Mouse (Mus musculus): Measurements from ENCODE around the gene Tex44.

Gene Tex44

DNA sequence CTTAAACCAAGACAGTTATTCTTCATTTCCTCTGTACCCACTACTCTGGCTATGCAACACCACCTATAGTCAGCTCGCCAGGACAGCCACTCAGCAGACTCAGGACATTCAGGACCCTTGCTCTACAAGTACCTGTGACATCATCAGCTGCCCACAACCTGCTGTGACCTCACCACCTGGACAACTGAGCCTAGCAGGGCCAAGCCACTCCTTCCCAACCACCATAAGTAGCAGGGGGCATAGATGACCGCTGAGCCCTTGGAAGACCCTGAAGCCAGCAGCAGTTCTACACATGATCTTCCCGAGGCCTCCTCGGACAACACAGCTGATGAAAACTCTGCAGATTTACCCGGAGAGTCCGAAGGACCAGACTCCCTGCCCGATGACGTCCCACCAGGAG lies at the start of gene Tex44, which contains the start of gene Nmur1:
TSS of gene Tex44 (plus strand) at position 202 of the 400 bp plus-strand sequence.
TSS of gene Nmur1 (minus strand) at position 101 of the 400 bp plus-strand sequence.
- no peak for DNase-seq (ENCODE audit: low read depth, low spot score)

DNA sequence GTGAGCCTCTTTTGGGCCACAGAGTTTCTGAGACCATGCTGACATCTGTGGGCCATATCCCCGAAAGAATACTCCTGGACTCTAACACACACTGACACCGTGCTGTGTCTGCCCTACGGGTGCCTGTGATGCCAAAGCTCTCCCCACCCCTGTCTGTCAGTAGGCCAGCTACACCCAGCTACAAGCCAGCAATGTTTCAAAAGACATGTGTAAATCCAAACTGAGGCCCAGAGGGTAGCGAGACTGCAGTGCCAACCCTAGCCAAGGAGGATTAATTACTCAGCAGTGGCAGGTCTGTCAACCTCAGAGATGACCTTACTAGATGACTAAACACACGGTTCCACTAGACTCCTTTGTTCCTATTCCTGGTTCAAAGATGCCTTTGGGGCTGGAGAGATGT lies 49.8 kb upstream of the Tex44 start:
- DNase-seq (ENCODE audit: low read depth, low spot score), result no peak

GRCm38 (mm10) chr1:86378662-86379061 lies 47.5 kb upstream of the Tex44 start:
- no peak for DNase-seq (ENCODE audit: low read depth, low spot score)

DNA sequence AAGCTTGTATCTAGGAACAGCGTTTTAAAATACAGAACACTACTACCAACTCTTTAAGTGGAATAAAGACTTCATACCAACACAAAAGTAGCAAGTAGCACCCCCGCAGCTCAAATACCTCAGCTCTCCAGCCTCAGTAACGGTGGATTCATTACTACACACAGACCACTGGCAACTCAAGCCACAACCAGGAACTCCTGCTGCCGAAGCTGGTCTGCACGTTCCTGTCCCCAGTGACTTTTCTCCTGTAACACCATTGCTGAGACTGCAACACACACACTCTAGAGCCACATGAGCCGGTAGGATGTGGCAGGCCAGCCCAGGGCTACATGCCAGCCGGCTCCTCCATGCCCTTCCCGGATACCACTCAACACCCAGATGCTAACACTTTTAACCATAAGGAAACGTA lies 47.0 kb upstream of the Tex44 start:
- no peak for DNase-seq (ENCODE audit: low read depth, low spot score)

GRCm38 (mm10) chr1:86381027-86381426 lies 45.1 kb upstream of the Tex44 start:
- DNase-seq (ENCODE audit: low read depth, low spot score), result peak; percentile 60

DNA sequence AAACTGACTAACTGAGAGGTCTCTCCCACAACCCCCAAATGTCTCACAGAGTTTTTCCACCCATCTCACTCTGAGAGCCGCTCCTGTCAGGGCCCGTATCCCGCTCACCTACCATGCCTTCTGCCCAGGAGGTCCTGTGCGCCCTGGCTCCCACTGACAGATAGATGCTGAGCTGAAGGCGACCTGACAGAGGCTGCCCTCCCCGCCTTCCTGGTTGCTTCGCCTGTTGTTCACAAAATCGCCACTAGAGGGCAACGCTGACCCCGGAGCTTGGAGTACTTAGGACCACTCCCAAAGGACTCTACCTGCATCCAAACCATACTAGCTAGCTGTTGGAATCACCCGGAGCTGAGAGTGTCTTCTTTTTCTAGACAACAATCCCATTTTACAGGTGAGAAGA lies 36.9 kb upstream of the Tex44 start:
- peak; percentile 80 for DNase-seq (ENCODE audit: low read depth, low spot score)

DNA sequence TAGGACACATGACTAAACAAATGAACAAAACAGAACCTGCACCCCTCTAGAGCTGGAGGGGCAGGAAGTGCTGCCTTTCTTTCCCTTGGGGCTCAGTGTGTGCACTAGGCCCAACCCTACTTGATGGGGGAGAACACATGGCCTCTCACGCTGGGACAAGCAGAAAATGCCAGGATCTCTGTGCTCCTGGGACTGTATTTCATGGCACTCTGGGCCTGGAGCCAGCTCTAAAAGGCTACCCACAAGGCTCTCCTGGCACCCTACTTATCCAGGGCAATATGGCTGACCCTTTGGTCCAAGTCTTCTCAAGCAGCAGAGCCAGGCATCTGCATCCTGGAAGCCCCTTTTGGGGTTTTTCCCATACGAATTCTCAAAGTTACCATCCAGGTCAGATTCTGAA lies 34.7 kb upstream of the Tex44 start:
- no peak for DNase-seq (ENCODE audit: low read depth, low spot score)

- no peak for DNase-seq (ENCODE audit: low read depth, low spot score)
Measured at GRCm38 (mm10) chr1:86393219-86393618, 32.9 kb upstream of the Tex44 start.

DNA sequence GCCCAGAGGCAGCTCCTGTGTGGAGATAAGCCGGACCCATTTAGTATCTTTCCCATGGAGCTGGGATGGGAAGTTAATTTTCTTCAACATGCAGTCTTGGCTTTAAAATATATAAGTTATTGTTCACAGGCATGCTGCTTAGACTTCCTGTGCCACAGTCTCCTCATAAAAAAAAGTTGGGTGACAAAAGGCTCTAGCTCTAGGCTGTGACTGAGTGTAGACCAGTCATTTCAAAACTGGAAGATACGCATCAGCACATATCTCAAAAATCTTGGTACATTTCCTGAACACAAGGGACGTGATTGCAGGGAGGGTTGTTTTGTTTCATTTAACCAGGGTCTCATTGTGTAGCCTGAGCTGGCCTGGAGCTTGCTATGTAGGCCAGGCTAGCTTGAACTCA lies 31.9 kb upstream of the Tex44 start:
- no peak for DNase-seq (ENCODE audit: low read depth, low spot score)

- no peak for DNase-seq (ENCODE audit: low read depth, low spot score)
Measured at GRCm38 (mm10) chr1:86395897-86396296, 30.2 kb upstream of the Tex44 start.

DNA sequence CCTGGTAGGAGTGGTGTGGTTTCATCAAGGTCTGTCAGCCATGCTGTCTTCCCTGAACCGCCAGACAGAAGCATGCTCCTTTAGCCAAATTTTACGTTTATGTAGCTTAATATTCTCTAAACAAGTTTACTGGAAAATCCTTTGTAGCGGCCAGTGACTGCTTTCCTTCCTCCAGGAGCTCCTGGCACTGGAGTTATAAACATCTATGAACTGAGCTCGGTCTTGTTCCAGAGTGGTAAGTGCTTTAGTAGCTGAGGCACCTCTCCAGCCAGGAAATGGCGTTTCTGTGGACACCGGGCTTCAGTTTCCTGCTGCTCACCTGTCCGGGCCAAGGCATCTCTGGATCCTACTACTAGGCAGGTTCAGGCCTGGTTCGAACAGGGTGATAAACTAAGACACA lies 28.5 kb upstream of the Tex44 start:
- no peak for DNase-seq (ENCODE audit: low read depth, low spot score)

DNA sequence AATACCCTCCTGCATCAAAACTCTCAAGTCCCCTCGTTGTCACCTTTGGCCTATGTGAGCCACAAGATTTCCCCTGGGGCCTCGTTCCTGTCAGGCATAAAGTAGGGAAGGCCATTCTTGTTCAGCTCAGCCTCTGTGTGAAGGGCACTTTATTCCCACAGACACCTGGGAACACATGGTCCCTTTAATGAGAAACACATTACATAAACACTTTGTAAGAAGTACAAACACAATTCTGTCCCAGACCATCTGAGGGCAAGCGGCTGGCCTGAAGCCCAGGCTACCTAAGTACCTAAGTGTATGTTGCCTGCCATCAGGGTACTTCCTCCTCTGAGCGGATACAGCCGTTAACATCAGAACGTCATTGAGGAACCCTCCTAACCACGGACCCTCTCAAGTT lies 27.9 kb upstream of the Tex44 start:
- peak; percentile 53 for DNase-seq (ENCODE audit: low read depth, low spot score)

- no peak for DNase-seq (ENCODE audit: low read depth, low spot score)
Measured at GRCm38 (mm10) chr1:86399322-86399721, 26.8 kb upstream of the Tex44 start.

- no peak for DNase-seq (ENCODE audit: low read depth, low spot score)
Measured at GRCm38 (mm10) chr1:86400096-86400754, 25.9 kb upstream of the Tex44 start.

GRCm38 (mm10) chr1:86404834-86405233 lies 21.3 kb upstream of the Tex44 start:
- no peak for DNase-seq (ENCODE audit: low read depth, low spot score)

DNA sequence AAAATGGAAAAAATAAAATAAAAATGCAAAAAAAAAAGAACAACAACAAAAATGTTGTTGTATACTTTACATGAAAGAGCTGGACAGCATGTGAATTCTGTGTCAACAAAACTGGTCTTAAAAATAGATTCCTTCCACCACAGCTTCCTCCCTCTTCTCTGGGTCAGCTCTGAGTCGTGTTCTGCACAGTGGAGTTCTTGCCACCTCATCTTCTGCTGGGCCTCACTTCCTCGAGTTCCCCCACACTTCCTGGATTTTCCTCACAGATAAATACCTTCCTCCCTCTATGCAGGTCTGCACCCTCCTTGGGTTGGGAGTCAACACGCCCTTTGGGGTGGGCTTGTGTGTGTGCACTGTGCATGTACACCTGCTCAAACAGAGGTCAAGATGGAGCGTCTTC lies 19.8 kb upstream of the Tex44 start:
- DNase-seq (ENCODE audit: low read depth, low spot score), result no peak

DNA sequence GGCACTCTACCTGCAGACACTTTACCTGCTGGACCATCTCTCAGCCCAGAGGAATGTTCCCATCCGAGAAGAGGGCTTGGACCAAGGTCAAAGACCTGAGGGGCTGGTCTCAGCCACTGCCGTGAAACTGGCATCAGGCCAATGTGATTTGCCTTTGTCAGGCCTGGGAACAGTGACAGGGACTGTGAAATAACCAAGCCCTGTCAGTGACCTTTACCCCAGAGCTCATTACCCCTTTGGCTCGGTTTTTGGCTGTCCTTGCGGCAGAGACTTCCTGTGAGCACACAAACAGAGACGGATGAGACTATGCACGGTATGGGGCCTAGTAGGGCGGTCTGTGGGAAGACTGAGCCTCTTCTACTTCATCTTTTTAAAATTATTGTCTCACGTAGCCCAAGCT lies 19.2 kb upstream of the Tex44 start:
- DNase-seq (ENCODE audit: low read depth, low spot score), result no peak

DNA sequence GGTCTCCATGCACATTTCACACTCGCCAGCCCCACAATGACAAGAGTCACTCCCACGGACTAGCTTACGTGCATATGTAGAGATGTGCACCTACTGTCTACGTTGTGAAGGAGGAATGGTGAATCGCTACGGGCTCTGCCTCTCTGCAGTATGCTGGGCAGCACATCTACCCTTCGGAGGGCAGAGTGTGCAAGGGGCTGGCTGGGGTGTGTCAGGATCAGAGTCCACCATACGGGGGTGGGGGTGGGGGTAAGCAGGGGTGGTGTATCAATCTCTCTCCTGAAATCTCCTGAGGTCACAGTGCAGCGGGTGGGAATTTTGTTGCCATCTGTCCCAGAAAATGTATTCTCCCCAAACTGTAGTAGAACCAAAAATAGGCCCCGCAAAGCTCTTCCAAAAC lies 17.6 kb upstream of the Tex44 start:
- DNase-seq (ENCODE audit: low read depth, low spot score), result no peak

GRCm38 (mm10) chr1:86409476-86409875 lies 16.7 kb upstream of the Tex44 start:
- no peak for DNase-seq (ENCODE audit: low read depth, low spot score)

- DNase-seq (ENCODE audit: low read depth, low spot score), result no peak
Measured at GRCm38 (mm10) chr1:86414715-86415114, 11.4 kb upstream of the Tex44 start.

GRCm38 (mm10) chr1:86415144-86415543 lies 11.0 kb upstream of the Tex44 start:
- no peak for DNase-seq (ENCODE audit: low read depth, low spot score)

DNA sequence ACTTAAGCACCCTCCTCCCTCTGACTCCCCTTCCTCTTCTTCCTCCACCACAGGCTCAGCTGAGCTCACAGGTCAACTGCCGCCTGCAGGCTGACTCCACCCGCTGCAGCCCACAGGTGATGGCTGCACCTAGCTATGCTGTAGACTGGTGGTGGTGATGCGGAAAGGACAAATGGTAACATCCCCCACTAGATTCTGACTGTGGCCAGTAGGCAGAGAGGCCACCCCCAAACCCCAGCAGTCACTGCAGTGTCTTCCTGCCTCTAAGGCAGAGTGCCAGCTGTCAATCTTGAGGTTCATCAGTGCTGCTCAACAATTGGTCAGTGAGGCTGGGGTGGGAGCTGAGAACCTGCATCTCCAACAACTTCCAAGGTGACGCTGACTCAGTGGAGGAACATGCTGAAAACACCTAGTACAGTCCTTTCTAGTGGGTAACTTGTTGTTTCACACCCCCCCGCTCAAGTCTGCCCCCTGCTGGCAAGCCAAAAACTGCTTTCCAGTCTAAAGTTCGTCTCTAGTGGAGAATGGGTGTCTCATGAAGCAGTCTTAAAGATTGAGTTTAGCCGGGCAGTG lies 10.4 kb upstream of the Tex44 start:
- DNase-seq (ENCODE audit: low read depth, low spot score), result no peak

- peak; percentile 55 for DNase-seq (ENCODE audit: low read depth, low spot score)
Measured at GRCm38 (mm10) chr1:86416321-86416720, 9.8 kb upstream of the Tex44 start.

DNA sequence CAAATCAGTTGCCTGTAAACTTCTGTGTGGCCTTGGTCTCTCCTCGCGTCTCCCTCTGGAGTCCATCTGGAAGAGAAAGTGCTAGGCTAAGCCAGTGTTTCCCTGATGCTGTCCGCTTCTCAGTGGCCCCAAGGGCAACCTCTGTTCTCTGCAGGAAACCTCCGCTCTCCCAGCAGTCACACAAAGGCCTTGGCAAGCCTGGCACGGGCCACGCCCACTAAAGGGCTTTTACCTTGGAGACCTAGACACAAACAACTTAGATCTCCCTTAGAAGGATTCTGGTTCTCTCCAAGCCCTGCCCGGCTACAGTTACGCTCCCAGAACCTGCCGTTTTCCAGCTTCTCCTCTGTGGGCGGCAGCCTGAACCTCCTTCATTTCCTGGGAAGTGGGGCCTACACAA lies 5.1 kb upstream of the Tex44 start:
- no peak for DNase-seq (ENCODE audit: low read depth, low spot score)
